Mouse (Mus musculus): ENCODE results near the gene Arid3b. TPM values are rescaled to one million over a fixed set of nuclear protein-coding genes. Genes with fewer than 3 reads are reported as not detected.

Gene Arid3b
- polyA plus RNA-seq, 1 experiment from 2014 or later: 10.5 TPM

DNA sequence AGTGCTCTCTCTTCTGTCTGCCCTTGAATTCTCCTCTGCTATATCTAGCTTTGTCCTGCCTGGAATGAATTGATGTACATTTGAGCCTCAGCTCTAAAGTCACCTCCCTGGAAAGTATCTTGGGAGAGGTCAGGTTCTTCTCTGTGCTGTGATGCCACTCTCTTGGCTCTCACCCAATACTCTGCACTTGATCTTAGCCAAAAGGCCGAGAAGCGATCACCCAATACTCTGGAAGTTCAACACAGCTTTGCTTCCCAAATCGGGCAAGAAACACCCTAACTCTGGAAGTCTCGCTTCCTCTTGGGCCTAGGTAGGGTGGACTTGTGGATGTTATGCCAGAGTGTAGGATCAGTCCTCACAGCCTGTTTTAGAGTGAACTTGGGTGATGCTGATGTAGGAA, 69.4 kb downstream of the Arid3b start:
- no peak for ATAC-seq (replicated peaks)
- 95% methylated on average over 4 of the region's 4 CpGs for WGBS
- H3K27me3 ChIP-seq (replicated peaks): no peaks in the 10 kb centered on the region

GRCm38 (mm10) chr9:57766431-57766830, 70.2 kb downstream of the Arid3b start:
- H3K4me2 ChIP-seq: peak overlapping the region; percentile 97
- H3K36me3 ChIP-seq (replicated peaks): no peaks in the 10 kb centered on the region
- no peak for ATAC-seq (replicated peaks)
- peak overlapping the region; percentile 75; the same call in 1 of the 2 replicates for H3K9ac ChIP-seq
- peaks cover 38% of the 10 kb centered on the region for H3K4me1 ChIP-seq
- no peaks in the 10 kb centered on the region for H3K9me3 ChIP-seq
- WGBS: 24% methylated on average over 6 of the region's 6 CpGs
- peak overlapping the region; percentile 59 for H3K4me3 ChIP-seq
- H3K27me3 ChIP-seq (replicated peaks): no peaks in the 10 kb centered on the region
- peak overlapping the region; percentile 98 for H3K27ac ChIP-seq

More for the DNA sequence above, 69.4 kb downstream of the Arid3b start:
- Histone ChIP-seq H3K27ac (no peak overlapping the region), H3K4me3 (no peak overlapping the region), H3K36me3 (replicated peaks) (no peaks in the 10 kb centered on the region), H3K4me2 (no peak overlapping the region), H3K9me3 (no peaks in the 10 kb centered on the region), H3K9ac (no peak overlapping the region), H3K4me1 (peaks cover 30% of the 10 kb centered on the region)

DNA sequence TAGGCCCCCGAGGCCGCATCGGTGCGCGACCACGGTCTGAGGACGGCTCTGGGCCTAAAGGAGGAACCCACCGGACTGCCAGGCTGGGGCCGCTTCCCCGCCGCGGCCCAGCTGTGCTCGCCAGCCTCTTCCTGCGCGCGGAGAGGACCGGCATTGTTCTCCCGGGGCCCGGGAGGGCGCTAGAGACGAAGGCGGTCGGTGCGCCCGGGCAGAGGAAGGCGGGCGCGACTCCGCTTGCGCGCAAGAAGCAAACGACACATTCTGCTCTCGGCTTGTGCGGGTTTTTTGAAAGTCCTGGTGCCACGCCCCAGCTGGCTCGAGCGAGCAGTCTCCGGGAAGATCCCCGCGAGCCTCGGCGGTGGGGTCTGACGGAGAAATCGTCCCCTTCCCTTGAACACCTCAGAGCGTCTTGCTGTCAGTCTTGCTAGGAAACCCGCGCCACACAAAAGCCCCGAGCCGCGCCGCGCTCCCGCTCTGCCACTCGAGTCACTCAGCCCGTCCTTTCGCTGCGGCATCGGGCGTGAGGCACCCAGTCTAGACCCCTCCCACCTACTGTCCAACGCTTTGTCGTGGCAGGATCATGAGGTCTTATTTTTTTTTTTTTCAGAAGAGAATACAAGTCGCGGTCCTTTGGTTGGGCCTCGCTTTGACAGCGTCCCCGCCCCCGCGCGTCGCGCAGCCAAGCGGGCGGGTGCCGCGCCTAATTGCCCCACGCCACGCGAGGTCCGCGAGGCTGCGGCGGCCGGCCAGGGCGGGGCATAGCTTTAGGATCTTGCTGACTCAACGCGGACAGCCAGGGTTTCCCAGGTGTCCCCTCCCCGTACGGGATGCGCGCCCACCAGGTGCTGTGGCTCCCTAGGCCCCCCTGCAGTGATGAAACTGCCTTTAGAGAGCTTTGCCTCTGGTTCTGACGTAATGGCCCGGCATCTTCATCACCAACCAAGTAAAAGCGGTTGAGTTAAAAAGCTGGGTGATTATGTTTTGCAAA, 70.9 kb downstream of the Arid3b start, which contains the start of gene Clk3:
Clk3 (minus strand) TSS at position 497 of the 988 bp plus-strand sequence.
- peak; percentile 77 for ATAC-seq (replicated peaks)
- H3K4me3 ChIP-seq: peak within 1 kb of the TSS; percentile 59
- WGBS: under 1% methylated on average over 93 of the region's 93 CpGs
- peak within 1 kb of the TSS; percentile 75 for H3K9ac ChIP-seq
- peak within 1 kb of the TSS; percentile 97 for H3K4me2 ChIP-seq
- H3K9me3 ChIP-seq: no peaks in the 10 kb centered on the region
- H3K27me3 ChIP-seq (replicated peaks): no peaks in the 10 kb centered on the region
- H3K27ac ChIP-seq: peak within 1 kb of the TSS; percentile 98
- peaks cover 39% of the 10 kb centered on the region for H3K4me1 ChIP-seq
- peaks cover under 1% of the 10 kb centered on the region for H3K36me3 ChIP-seq (replicated peaks)

- H3K27me3 ChIP-seq (replicated peaks): no peaks in the 10 kb centered on the region
Observed at GRCm38 (mm10) chr9:57764974-57765363, 71.6 kb downstream of the Arid3b start.

GRCm38 (mm10) chr9:57764147-57764973, 72.2 kb downstream of the Arid3b start:
- peak; percentile 56 for ATAC-seq (replicated peaks)
- H3K27ac ChIP-seq: peak overlapping the region; percentile 98
- WGBS: under 1% methylated on average over 57 of the region's 57 CpGs
- peak overlapping the region; percentile 75 for H3K9ac ChIP-seq
- H3K27me3 ChIP-seq (replicated peaks): no peaks in the 10 kb centered on the region
- peak overlapping the region; percentile 97 for H3K4me2 ChIP-seq
- H3K4me1 ChIP-seq: peaks cover 39% of the 10 kb centered on the region
- peaks cover 13% of the 10 kb centered on the region for H3K36me3 ChIP-seq (replicated peaks)
- H3K9me3 ChIP-seq: no peaks in the 10 kb centered on the region
- peak overlapping the region; percentile 59 for H3K4me3 ChIP-seq

More at GRCm38 (mm10) chr9:57764974-57765363, 71.6 kb downstream of the Arid3b start:
- peak overlapping the region; percentile 97 for H3K4me2 ChIP-seq
- H3K4me3 ChIP-seq: peak overlapping the region; percentile 59
- H3K9ac ChIP-seq: peak overlapping the region; percentile 75
- peak; percentile 94 for ATAC-seq (replicated peaks)
- peaks cover 39% of the 10 kb centered on the region for H3K4me1 ChIP-seq
- peaks cover 8% of the 10 kb centered on the region for H3K36me3 ChIP-seq (replicated peaks)
- peak overlapping the region; percentile 98 for H3K27ac ChIP-seq
- H3K9me3 ChIP-seq: no peaks in the 10 kb centered on the region
- 0% methylated on average over 44 of the region's 45 CpGs for WGBS

DNA sequence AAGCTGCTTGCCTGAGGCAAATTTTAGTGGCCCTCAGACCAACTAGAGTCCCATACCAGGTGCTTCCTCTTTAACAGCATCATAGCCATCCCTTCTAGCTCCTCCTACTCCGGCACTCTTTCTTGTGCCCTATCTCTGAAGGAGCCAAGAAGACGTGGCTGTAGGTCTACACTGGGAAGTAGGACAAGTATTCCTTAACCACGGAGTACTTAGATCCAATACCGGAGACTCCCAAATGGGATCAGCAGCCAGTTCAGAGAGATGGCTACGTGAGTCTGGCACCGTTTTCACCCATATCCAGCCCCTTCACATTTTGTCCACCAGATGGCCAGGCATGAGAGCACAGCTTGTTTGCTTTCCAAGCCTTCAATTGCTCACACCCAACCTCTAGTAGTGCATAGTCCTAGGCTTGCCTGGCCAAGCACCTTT, 74.0 kb downstream of the Arid3b start:
- Histone ChIP-seq H3K9me3 (no peaks in the 10 kb centered on the region), H3K4me3 (no peak overlapping the region), H3K27ac (no peak overlapping the region), H3K9ac (peak overlapping the region; percentile 75; the same call in 1 of the 2 replicates), H3K36me3 (replicated peaks) (peaks cover 25% of the 10 kb centered on the region), H3K4me2 (peak overlapping the region; percentile 97; the same call in 1 of the 2 replicates), H3K27me3 (replicated peaks) (no peaks in the 10 kb centered on the region), H3K4me1 (peaks cover 39% of the 10 kb centered on the region)
- WGBS: 64% methylated on average over 6 of the region's 6 CpGs
- ATAC-seq (replicated peaks): no peak

- ATAC-seq (replicated peaks): no peak
- peaks cover 39% of the 10 kb centered on the region for H3K4me1 ChIP-seq
- 0 out of 2 replicates have a peak overlapping the region, but pooled peaks have one; percentile 97 for H3K4me2 ChIP-seq
- WGBS: 93% methylated on average over 13 of the region's 13 CpGs
- H3K9ac ChIP-seq: no peak overlapping the region
- H3K9me3 ChIP-seq: no peaks in the 10 kb centered on the region
- peaks cover 32% of the 10 kb centered on the region for H3K36me3 ChIP-seq (replicated peaks)
- H3K27me3 ChIP-seq (replicated peaks): no peaks in the 10 kb centered on the region
- H3K27ac ChIP-seq: no peak overlapping the region
- H3K4me3 ChIP-seq: no peak overlapping the region
Observed at GRCm38 (mm10) chr9:57761563-57762551, 74.7 kb downstream of the Arid3b start.

DNA sequence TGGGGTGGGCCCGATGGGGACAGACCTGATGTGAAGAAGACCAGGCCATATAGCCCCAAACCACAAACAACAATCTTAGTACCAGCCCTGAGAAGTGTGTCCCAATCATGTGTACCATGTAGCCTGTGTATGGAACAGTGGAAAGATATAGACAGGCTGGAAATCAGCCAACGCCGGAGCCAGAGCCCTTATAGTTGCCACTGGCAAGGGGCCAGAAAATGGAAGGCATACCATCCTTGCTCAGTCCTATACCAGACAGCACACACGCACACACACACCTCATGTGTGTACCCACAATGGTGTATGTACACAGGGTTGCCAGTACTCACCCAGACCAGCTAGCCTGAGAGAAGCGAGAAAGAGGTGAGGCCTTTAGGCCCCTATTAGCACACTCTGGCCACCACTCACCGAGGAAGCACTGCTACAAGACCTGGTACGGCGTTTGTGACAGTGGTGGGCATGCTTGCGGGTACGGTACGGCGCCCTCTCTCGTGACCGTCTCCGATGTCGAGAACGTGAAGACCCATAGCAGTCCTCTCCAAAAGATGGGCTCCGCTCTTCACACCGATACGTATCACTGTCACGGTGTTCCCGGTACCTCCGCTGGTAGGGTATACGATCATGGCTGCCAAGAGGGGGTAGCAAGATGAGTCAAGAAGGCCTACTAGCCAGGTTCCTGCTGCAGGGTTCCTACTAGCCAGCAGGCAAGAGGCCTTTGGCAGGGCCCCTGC, 76.0 kb downstream of the Arid3b start:
- Histone ChIP-seq H3K9ac (no peak overlapping the region), H3K4me2 (no peak overlapping the region), H3K9me3 (no peaks in the 10 kb centered on the region), H3K4me1 (peaks cover 29% of the 10 kb centered on the region), H3K4me3 (no peak overlapping the region), H3K36me3 (replicated peaks) (peaks cover 38% of the 10 kb centered on the region), H3K27ac (no peak overlapping the region), H3K27me3 (replicated peaks) (no peaks in the 10 kb centered on the region)
- no peak for ATAC-seq (replicated peaks)
- 95% methylated on average over 24 of the region's 24 CpGs for WGBS

DNA sequence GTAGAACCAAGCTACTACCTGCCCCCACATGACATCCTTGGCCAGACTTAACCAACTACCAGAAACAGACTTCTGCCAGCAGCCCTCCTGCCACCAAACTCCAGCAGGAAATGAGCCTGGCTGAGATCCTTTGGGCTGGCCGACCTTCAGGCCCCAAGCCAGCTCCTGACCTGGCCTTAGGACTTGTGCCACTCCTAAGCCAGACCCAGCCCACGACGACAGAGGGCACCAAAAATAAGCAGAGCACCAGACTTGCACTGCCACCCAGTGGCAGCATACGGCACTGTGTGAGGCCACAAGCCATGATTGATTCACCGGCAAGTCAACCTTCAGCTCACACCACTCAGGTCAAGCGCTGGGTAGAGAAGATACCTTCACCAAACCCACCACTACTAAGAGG, 77.3 kb downstream of the Arid3b start:
- H3K27ac ChIP-seq: no peak overlapping the region
- H3K4me1 ChIP-seq: peaks cover 29% of the 10 kb centered on the region
- H3K9me3 ChIP-seq: no peaks in the 10 kb centered on the region
- H3K36me3 ChIP-seq (replicated peaks): peaks cover 51% of the 10 kb centered on the region
- no peak overlapping the region for H3K4me2 ChIP-seq
- WGBS: 27% methylated on average over 6 of the region's 6 CpGs
- H3K9ac ChIP-seq: no peak overlapping the region
- H3K27me3 ChIP-seq (replicated peaks): no peaks in the 10 kb centered on the region
- ATAC-seq (replicated peaks): no peak
- H3K4me3 ChIP-seq: no peak overlapping the region

- no peak overlapping the region for H3K4me3 ChIP-seq
- no peaks in the 10 kb centered on the region for H3K27me3 ChIP-seq (replicated peaks)
- H3K9ac ChIP-seq: no peak overlapping the region
- no peak overlapping the region for H3K27ac ChIP-seq
- no peak overlapping the region for H3K4me2 ChIP-seq
- H3K36me3 ChIP-seq (replicated peaks): peaks cover 58% of the 10 kb centered on the region
- 93% methylated on average over 22 of the region's 22 CpGs for WGBS
- no peak for ATAC-seq (replicated peaks)
- H3K4me1 ChIP-seq: peaks cover 22% of the 10 kb centered on the region
- no peaks in the 10 kb centered on the region for H3K9me3 ChIP-seq
Observed at GRCm38 (mm10) chr9:57758528-57758927, 78.1 kb downstream of the Arid3b start.

Measured in midbrain, embryonic 15.5 days (tissue).